Mouse (Mus musculus): ENCODE measurements at regions not wholly inside any gene's neighbourhood (a gene's known extent, or its start where the extent isn't known, plus 50 kb on each side); places are given as distances from the start of the nearest gene placed in this dataset.

DNA sequence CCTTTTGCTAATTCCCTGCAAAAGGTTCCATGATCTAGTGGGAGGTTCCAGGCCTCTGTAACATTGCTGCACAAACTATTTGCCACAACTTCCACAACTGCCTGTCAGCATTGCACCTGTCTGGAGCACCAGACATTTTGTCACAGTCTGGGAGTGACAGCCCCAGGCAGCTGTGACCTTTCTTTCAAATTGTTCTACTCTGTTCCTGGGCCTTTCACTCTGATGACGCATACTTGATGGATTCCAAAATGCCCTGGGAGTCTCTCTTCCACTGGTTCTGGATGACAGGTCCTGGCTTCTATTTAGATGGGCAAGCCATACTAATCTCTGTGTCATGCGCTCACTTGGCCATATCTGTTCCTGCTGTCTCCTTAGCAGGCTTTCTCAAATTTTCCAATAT, 382.7 kb downstream of the Eipr1 start:
- Histone ChIP-seq H3K27me3 (ENCODE audit: control insufficient read depth, insufficient read depth, low read length, poor library complexity, severe bottlenecking) (no peaks in the 10 kb centered on the region), H3K9me3 (replicated peaks; ENCODE audit: control insufficient read depth, insufficient read depth, low read length, poor library complexity, severe bottlenecking) (no peaks in the 10 kb centered on the region), H3K36me3 (ENCODE audit: control insufficient read depth, insufficient read depth, low read length, poor library complexity, severe bottlenecking) (no peaks in the 10 kb centered on the region), H3K9ac (ENCODE audit: low read depth, poor library complexity, severe bottlenecking) (no peak overlapping the region), H3K4me1 (ENCODE audit: control insufficient read depth, insufficient read depth, low read length) (no peaks in the 10 kb centered on the region), H3K27ac (ENCODE audit: insufficient read depth, low read length) (no peak overlapping the region), H3K4me3 (ENCODE audit: low read depth, low read length) (no peak overlapping the region)
- TF ChIP-seq CTCF (IDR thresholded peaks at IDR 0.05; ENCODE audit: low read depth, low read length): no peak
- no peak for TF ChIP-seq EP300 (IDR thresholded peaks at IDR 0.05; ENCODE audit: insufficient read depth, low read depth, low read length)
- TF ChIP-seq POLR2A (IDR thresholded peaks at IDR 0.05; ENCODE audit: insufficient read depth, low read length): no peak

DNA sequence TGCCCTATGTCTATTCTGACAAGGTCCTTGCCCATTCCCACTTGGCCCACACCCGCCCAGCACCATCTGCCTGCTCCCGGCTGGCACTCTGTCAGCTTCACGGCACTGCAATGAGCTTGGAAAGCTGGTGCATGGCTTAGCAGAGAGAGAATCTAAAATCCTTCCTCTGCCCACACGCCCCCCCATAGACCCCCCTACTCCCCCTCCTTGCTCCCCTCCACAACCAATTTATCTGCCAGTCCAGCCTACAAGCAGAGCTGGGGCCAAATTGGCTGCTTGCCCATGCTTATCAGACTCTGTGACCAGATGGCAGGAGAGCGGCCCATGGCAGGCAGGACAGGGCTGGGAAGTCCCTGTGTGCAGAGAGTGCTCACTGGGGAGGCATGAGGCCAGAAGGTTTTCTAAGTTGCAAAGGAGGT, 385.3 kb downstream of the Eipr1 start:
- Histone ChIP-seq H3K9ac (ENCODE audit: low read depth, poor library complexity, severe bottlenecking) (no peak overlapping the region), H3K9me3 (replicated peaks; ENCODE audit: control insufficient read depth, insufficient read depth, low read length, poor library complexity, severe bottlenecking) (no peaks in the 10 kb centered on the region), H3K27me3 (ENCODE audit: control insufficient read depth, insufficient read depth, low read length, poor library complexity, severe bottlenecking) (no peaks in the 10 kb centered on the region), H3K4me1 (ENCODE audit: control insufficient read depth, insufficient read depth, low read length) (no peaks in the 10 kb centered on the region), H3K36me3 (ENCODE audit: control insufficient read depth, insufficient read depth, low read length, poor library complexity, severe bottlenecking) (no peaks in the 10 kb centered on the region), H3K27ac (ENCODE audit: insufficient read depth, low read length) (no peak overlapping the region), H3K4me3 (ENCODE audit: low read depth, low read length) (no peak overlapping the region)
- TF ChIP-seq CTCF (IDR thresholded peaks at IDR 0.05; ENCODE audit: low read depth, low read length) (no peak), EP300 (IDR thresholded peaks at IDR 0.05; ENCODE audit: insufficient read depth, low read depth, low read length) (no peak), POLR2A (IDR thresholded peaks at IDR 0.05; ENCODE audit: insufficient read depth, low read length) (no peak)

DNA sequence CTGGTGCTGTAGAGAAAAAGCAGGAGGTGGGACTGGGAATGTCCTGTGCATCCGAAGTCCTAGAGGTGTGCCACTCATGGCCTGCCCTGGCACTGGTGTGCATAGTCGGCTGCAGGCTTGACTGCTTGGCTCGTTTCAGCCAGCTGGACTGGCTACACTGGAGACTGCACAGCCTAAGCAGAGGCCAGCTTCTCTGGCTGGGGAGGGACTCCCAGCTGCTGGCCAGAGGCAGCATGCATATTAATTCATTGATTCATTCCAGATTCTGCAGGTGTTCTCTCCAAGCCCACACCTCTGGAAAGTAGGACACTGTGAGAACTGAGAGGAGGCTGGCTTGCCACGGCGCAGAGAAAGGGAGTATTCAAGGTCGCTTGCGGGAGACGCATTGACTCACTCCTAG, 385.9 kb downstream of the Eipr1 start:
- H3K9me3 ChIP-seq (replicated peaks; ENCODE audit: control insufficient read depth, insufficient read depth, low read length, poor library complexity, severe bottlenecking): no peaks in the 10 kb centered on the region
- H3K9ac ChIP-seq (ENCODE audit: low read depth, poor library complexity, severe bottlenecking): no peak overlapping the region
- no peaks in the 10 kb centered on the region for H3K4me1 ChIP-seq (ENCODE audit: control insufficient read depth, insufficient read depth, low read length)
- H3K36me3 ChIP-seq (ENCODE audit: control insufficient read depth, insufficient read depth, low read length, poor library complexity, severe bottlenecking): no peaks in the 10 kb centered on the region
- TF ChIP-seq POLR2A (IDR thresholded peaks at IDR 0.05; ENCODE audit: insufficient read depth, low read length) (no peak), EP300 (IDR thresholded peaks at IDR 0.05; ENCODE audit: insufficient read depth, low read depth, low read length) (no peak), CTCF (IDR thresholded peaks at IDR 0.05; ENCODE audit: low read depth, low read length) (no peak)
- H3K4me3 ChIP-seq (ENCODE audit: low read depth, low read length): no peak overlapping the region
- H3K27me3 ChIP-seq (ENCODE audit: control insufficient read depth, insufficient read depth, low read length, poor library complexity, severe bottlenecking): no peaks in the 10 kb centered on the region
- H3K27ac ChIP-seq (ENCODE audit: insufficient read depth, low read length): no peak overlapping the region

DNA sequence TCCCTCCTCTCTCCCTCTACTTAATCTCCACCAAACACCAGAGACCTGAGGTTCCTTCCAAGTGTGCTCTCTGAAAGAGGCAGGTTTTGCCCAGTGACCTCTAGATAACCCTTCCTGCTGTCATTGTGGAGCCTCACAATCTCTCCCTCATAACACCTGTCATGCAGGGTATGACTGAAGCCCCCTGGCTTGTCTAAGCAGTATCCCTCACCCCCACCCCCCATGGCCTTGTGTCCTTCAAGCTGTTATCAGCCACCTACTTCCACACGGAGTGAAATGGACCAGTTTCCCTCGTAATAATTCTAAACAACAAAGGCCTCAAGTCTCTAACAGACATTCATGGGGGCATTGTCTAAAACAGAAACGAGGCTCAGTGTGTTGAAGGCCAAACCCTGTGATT, 387.6 kb upstream of the Myt1l start:
- H3K36me3 ChIP-seq (ENCODE audit: control insufficient read depth, insufficient read depth, low read length, poor library complexity, severe bottlenecking): no peaks in the 10 kb centered on the region
- no peak overlapping the region for H3K27ac ChIP-seq (ENCODE audit: insufficient read depth, low read length)
- H3K4me3 ChIP-seq (ENCODE audit: low read depth, low read length): no peak overlapping the region
- no peaks in the 10 kb centered on the region for H3K9me3 ChIP-seq (replicated peaks; ENCODE audit: control insufficient read depth, insufficient read depth, low read length, poor library complexity, severe bottlenecking)
- TF ChIP-seq EP300 (IDR thresholded peaks at IDR 0.05; ENCODE audit: insufficient read depth, low read depth, low read length) (no peak), CTCF (IDR thresholded peaks at IDR 0.05; ENCODE audit: low read depth, low read length) (no peak), POLR2A (IDR thresholded peaks at IDR 0.05; ENCODE audit: insufficient read depth, low read length) (no peak)
- H3K9ac ChIP-seq (ENCODE audit: low read depth, poor library complexity, severe bottlenecking): no peak overlapping the region
- no peaks in the 10 kb centered on the region for H3K27me3 ChIP-seq (ENCODE audit: control insufficient read depth, insufficient read depth, low read length, poor library complexity, severe bottlenecking)
- H3K4me1 ChIP-seq (ENCODE audit: control insufficient read depth, insufficient read depth, low read length): no peaks in the 10 kb centered on the region

DNA sequence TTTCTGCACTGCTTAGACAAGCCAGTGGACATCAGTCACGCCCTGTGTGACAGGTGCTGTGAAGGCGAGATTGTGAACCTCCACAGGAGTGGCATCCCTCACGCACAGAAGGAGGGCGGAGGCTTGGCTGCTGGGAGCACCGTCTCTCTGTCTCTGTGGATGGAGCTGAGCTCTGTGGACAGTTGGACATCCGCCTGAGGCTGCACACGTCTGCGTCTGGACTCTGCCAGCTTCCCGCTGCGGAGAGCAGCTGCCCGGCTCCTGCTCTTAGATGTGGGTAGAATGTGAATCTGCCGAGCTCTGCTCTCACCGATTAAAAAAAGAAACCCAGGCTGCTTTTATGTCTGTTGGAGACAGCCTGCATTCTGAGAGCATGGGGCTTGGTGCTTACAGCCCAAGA, 387.1 kb upstream of the Myt1l start:
- TF ChIP-seq POLR2A (IDR thresholded peaks at IDR 0.05; ENCODE audit: insufficient read depth, low read length): no peak
- no peak for TF ChIP-seq CTCF (IDR thresholded peaks at IDR 0.05; ENCODE audit: low read depth, low read length)
- no peak for TF ChIP-seq EP300 (IDR thresholded peaks at IDR 0.05; ENCODE audit: insufficient read depth, low read depth, low read length)
- no peaks in the 10 kb centered on the region for H3K27me3 ChIP-seq (ENCODE audit: control insufficient read depth, insufficient read depth, low read length, poor library complexity, severe bottlenecking)
- H3K4me1 ChIP-seq (ENCODE audit: control insufficient read depth, insufficient read depth, low read length): no peaks in the 10 kb centered on the region
- H3K27ac ChIP-seq (ENCODE audit: insufficient read depth, low read length): no peak overlapping the region
- H3K9me3 ChIP-seq (replicated peaks; ENCODE audit: control insufficient read depth, insufficient read depth, low read length, poor library complexity, severe bottlenecking): no peaks in the 10 kb centered on the region
- H3K9ac ChIP-seq (ENCODE audit: low read depth, poor library complexity, severe bottlenecking): no peak overlapping the region
- no peaks in the 10 kb centered on the region for H3K36me3 ChIP-seq (ENCODE audit: control insufficient read depth, insufficient read depth, low read length, poor library complexity, severe bottlenecking)
- no peak overlapping the region for H3K4me3 ChIP-seq (ENCODE audit: low read depth, low read length)

DNA sequence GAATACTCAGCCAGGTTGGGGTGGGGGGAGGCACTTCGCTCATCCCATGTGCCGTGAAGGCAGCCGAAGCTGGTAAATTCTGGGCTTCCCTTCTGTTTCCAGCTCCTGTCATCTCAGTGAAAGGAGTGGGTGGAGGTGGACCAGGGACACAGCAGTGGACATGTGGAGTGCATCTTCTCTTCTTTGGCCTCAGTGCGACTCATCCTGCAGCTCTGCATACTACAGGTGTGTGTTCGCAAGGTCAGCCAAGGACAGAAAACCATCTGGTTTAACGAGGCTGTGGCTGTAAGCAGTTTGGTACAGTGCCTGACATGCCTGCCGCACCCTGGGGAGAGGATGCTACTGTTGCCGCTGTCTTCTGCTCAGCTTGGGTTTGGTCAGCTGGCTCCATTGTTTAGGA, 386.3 kb upstream of the Myt1l start:
- Histone ChIP-seq H3K9ac (ENCODE audit: low read depth, poor library complexity, severe bottlenecking) (no peak overlapping the region), H3K9me3 (replicated peaks; ENCODE audit: control insufficient read depth, insufficient read depth, low read length, poor library complexity, severe bottlenecking) (no peaks in the 10 kb centered on the region), H3K36me3 (ENCODE audit: control insufficient read depth, insufficient read depth, low read length, poor library complexity, severe bottlenecking) (no peaks in the 10 kb centered on the region), H3K27ac (ENCODE audit: insufficient read depth, low read length) (no peak overlapping the region), H3K4me1 (ENCODE audit: control insufficient read depth, insufficient read depth, low read length) (no peaks in the 10 kb centered on the region), H3K4me3 (ENCODE audit: low read depth, low read length) (no peak overlapping the region), H3K27me3 (ENCODE audit: control insufficient read depth, insufficient read depth, low read length, poor library complexity, severe bottlenecking) (no peaks in the 10 kb centered on the region)
- TF ChIP-seq POLR2A (IDR thresholded peaks at IDR 0.05; ENCODE audit: insufficient read depth, low read length) (no peak), EP300 (IDR thresholded peaks at IDR 0.05; ENCODE audit: insufficient read depth, low read depth, low read length) (no peak), CTCF (IDR thresholded peaks at IDR 0.05; ENCODE audit: low read depth, low read length) (no peak)

All from ES-Bruce4 (cell line).